Mouse (Mus musculus): ENCODE data around the gene Slc25a31.

The Slc25a31 gene

DNA sequence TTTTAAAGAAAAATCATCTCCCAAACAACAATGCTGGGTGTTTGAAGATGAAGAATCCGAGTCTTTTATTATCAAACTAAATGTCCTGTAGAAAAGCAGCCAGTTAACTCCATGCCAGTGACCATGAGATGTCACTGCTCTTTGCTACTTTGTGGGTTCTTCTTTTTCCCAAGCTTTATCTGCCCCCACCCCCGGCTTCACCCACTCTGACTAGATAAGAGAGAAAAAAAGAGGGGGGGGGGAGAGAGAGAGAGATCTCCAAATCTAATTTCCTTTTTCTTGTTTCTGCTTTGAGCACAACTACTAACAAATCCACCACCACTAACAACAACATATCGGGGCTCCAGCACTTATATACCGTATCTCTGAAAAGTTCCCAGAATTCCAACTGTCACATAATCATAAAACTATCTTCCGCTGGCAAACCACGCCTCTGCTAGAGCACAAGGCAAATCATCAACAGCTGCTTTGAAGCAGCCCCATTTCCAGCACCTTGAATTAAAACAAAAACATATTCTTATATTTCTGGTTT, 29.8 kb downstream of the Slc25a31 start:
- no peak for DNase-seq (ENCODE audit: low read depth)

GRCm38 (mm10) chr3:40744024-40744835, 35.6 kb downstream of the Slc25a31 start, which contains the start of gene Hspa4l:
TSS of gene Hspa4l (plus strand) at chr3:40744495.
- peak; percentile 5 for DNase-seq (ENCODE audit: low read depth)

- DNase-seq (ENCODE audit: low read depth), result peak; percentile 58
Measured at GRCm38 (mm10) chr3:40744836-40745660, 36.4 kb downstream of the Slc25a31 start.

GRCm38 (mm10) chr3:40745661-40746547, 37.2 kb downstream of the Slc25a31 start:
- DNase-seq (ENCODE audit: low read depth), result peak; percentile 28

GRCm38 (mm10) chr3:40760746-40761145, 52.1 kb downstream of the Slc25a31 start:
- no peak for DNase-seq (ENCODE audit: low read depth)

DNA sequence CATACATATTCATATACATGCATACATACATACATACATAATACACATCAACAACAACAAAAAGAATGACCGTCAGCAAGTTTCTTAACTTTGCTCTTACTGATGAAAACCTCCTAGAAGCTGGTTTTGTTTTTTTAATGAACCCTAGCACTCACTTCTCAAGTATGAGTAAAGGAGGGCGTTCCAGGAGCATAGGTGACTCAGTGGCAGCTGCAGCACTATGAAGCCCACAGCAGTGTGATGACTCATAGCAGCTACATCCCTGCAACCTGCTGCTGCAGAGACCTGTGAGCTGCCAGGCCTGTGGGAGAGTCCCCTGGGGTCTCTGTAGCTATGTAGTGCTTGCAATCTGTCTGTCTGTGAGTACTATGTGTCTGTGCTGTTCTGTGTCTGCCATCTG, 52.7 kb downstream of the Slc25a31 start:
- peak; percentile 24 for DNase-seq (ENCODE audit: low read depth)
